Mouse (Mus musculus) midbrain, embryonic 15.5 days (tissue): ENCODE results near the gene Kcnh3. TPM values are rescaled to one million over a fixed set of nuclear protein-coding genes. Genes with fewer than 3 reads are reported as not detected.
"Not testable (repeated sequence)": the region's sequence is repeated elsewhere in the genome, so short reads cannot be mapped to it uniquely, and the experiment has no call there.

Experiments
- ATAC-seq: fragments of 200-750 bp; cut with Nextera tagmentation; replicated peaks from 2 replicates; pipeline ENCODE4 v1.8.0; 2017; ENCODE audit warnings: moderate TSS enrichment
- H3K27ac ChIP-seq: fragments of 300-500 bp; sonication (generic); 2 replicates; pipeline ENCODE4 v1.5.1; 2015; ENCODE audit warnings: mild to moderate bottlenecking, inconsistent platforms
- H3K27me3 ChIP-seq: fragments of 300-500 bp; sonication (generic); replicated peaks from 2 replicates; pipeline ENCODE4 v1.6.1; 2015; ENCODE audit warnings: inconsistent platforms
- H3K36me3 ChIP-seq: fragments of 300-500 bp; sonication (generic); replicated peaks from 2 replicates; pipeline ENCODE4 v1.6.1; 2015; ENCODE audit warnings: inconsistent platforms
- H3K4me1 ChIP-seq: fragments of 300-500 bp; sonication (generic); 2 replicates; pipeline ENCODE4 v1.6.1; 2015; ENCODE audit warnings: inconsistent platforms
- H3K4me2 ChIP-seq: fragments of 300-500 bp; sonication (generic); 2 replicates; pipeline ENCODE4 v1.6.1; 2015; ENCODE audit warnings: inconsistent platforms, mild to moderate bottlenecking, moderate library complexity
- H3K4me3 ChIP-seq: fragments of 300-500 bp; sonication (generic); 2 replicates; pipeline ENCODE4 v1.5.1; 2015; ENCODE audit warnings: mild to moderate bottlenecking, inconsistent platforms
- H3K9ac ChIP-seq: fragments of 300-500 bp; sonication (generic); 2 replicates; pipeline ENCODE4 v1.6.1; 2015; ENCODE audit warnings: mild to moderate bottlenecking, inconsistent platforms
- H3K9me3 ChIP-seq: fragments of 300-500 bp; sonication (generic); 2 replicates; pipeline ENCODE4 v1.6.1; 2016; ENCODE audit warnings: inconsistent platforms
- WGBS: fragments of 180-500 bp; shearing (Covaris S2); methylation state at CpG from one replicate; pipeline ENCODE4 v1.1.7; 2015; ENCODE audit warnings: mixed read lengths; 5-methylcytosine and 5-hydroxymethylcytosine counted together
- polyA plus RNA-seq: library from polyadenylated mRNA; unstranded; fragments of >200 nt; fragmentation: Nextera tagmentation; extraction: Ambion mirVana; gene quantifications from 2 replicates; pipeline ENCODE4 v1.2.1, GENCODE M21; 2015

Gene Kcnh3
- polyA plus RNA-seq, 1 experiment from 2014 or later, result 0.25 TPM

GRCm38 (mm10) chr15:99248972-99249371 lies 24.3 kb downstream of the Kcnh3 start:
- 83% methylated on average over 9 of the region's 9 CpGs for WGBS
- H3K9ac ChIP-seq, result no peak overlapping the region
- H3K9me3 ChIP-seq, result no peaks in the 10 kb centered on the region
- no peaks in the 10 kb centered on the region for H3K27me3 ChIP-seq
- ATAC-seq, result no peak
- H3K36me3 ChIP-seq, result peaks cover 33% of the 10 kb centered on the region
- H3K4me2 ChIP-seq, result no peak overlapping the region
- H3K27ac ChIP-seq, result no peak overlapping the region
- peaks cover 25% of the 10 kb centered on the region for H3K4me1 ChIP-seq
- H3K4me3 ChIP-seq, result no peak overlapping the region

GRCm38 (mm10) chr15:99249938-99250337 lies 25.3 kb downstream of the Kcnh3 start:
- H3K36me3 ChIP-seq, result peaks cover 25% of the 10 kb centered on the region
- H3K4me2 ChIP-seq, result no peak overlapping the region
- H3K9me3 ChIP-seq, result no peaks in the 10 kb centered on the region
- no peak overlapping the region for H3K27ac ChIP-seq
- H3K4me3 ChIP-seq, result no peak overlapping the region
- H3K4me1 ChIP-seq, result peaks cover 25% of the 10 kb centered on the region
- no peaks in the 10 kb centered on the region for H3K27me3 ChIP-seq
- H3K9ac ChIP-seq, result no peak overlapping the region
- WGBS, result 92% methylated on average over 11 of the region's 11 CpGs
- ATAC-seq, result no peak

- not testable (repeated sequence) for H3K27me3 ChIP-seq, H3K9me3 ChIP-seq
- H3K36me3 ChIP-seq, result peaks cover 20% of the 10 kb centered on the region
- peak overlapping the region; percentile 79 for H3K4me2 ChIP-seq
- H3K4me3 ChIP-seq, result peak overlapping the region; percentile 59
- peak; percentile 43 for ATAC-seq
- H3K9ac ChIP-seq, result peak overlapping the region; percentile 56
- WGBS, result 1% methylated on average over 14 of the region's 15 CpGs
- peaks cover 25% of the 10 kb centered on the region for H3K4me1 ChIP-seq
- H3K27ac ChIP-seq, result 0 out of 2 replicates have a peak overlapping the region, but pooled peaks have one; percentile 93
Observed at GRCm38 (mm10) chr15:99251111-99251510, 26.4 kb downstream of the Kcnh3 start.

GRCm38 (mm10) chr15:99251626-99252380 lies 27.1 kb downstream of the Kcnh3 start, which contains the start of gene Mcrs1:
Gene Mcrs1 (minus strand): TSS chr15:99251961.
- Histone ChIP-seq H3K4me2 (peak within 1 kb of the TSS; percentile 79), H3K4me1 (peaks cover 25% of the 10 kb centered on the region), H3K27ac (peak within 1 kb of the TSS; percentile 93), H3K9ac (peak within 1 kb of the TSS; percentile 65), H3K9me3 (no peaks in the 10 kb centered on the region), H3K36me3 (peaks cover 13% of the 10 kb centered on the region), H3K27me3 (no peaks in the 10 kb centered on the region), H3K4me3 (peak within 1 kb of the TSS; percentile 59)
- WGBS, result under 1% methylated on average over 52 of the region's 52 CpGs
- peak; percentile 94 for ATAC-seq

GRCm38 (mm10) chr15:99252381-99253174 lies 27.9 kb downstream of the Kcnh3 start:
- H3K27ac ChIP-seq, result peak overlapping the region; percentile 93
- no peaks in the 10 kb centered on the region for H3K9me3 ChIP-seq
- peak overlapping the region; percentile 59 for H3K4me3 ChIP-seq
- ATAC-seq, result peak; percentile 64
- H3K27me3 ChIP-seq, result 0 out of 2 replicates have a peak, but pooled peaks cover under 1% of the 10 kb centered on the region
- H3K4me2 ChIP-seq, result peak overlapping the region; percentile 79
- peaks cover 25% of the 10 kb centered on the region for H3K4me1 ChIP-seq
- WGBS, result 4% methylated on average over 22 of the region's 22 CpGs
- H3K36me3 ChIP-seq, result 0 out of 2 replicates have a peak, but pooled peaks cover 5% of the 10 kb centered on the region
- peak overlapping the region; percentile 65 for H3K9ac ChIP-seq

- WGBS, result 50% methylated on average over 2 of the region's 2 CpGs
- peak overlapping the region; percentile 59; the same call in 1 of the 2 replicates for H3K4me3 ChIP-seq
- not testable (repeated sequence) for H3K27ac ChIP-seq
Observed at GRCm38 (mm10) chr15:99253175-99253479, 28.5 kb downstream of the Kcnh3 start.

GRCm38 (mm10) chr15:99253772-99254171 lies 29.1 kb downstream of the Kcnh3 start:
- Histone ChIP-seq H3K9ac (no peak overlapping the region), H3K27me3 (0 out of 2 replicates have a peak, but pooled peaks cover 2% of the 10 kb centered on the region), H3K36me3 (no peaks in the 10 kb centered on the region), H3K4me2 (no peak overlapping the region), H3K4me1 (peaks cover 25% of the 10 kb centered on the region), H3K9me3 (no peaks in the 10 kb centered on the region), H3K4me3 (no peak overlapping the region), H3K27ac (no peak overlapping the region)
- WGBS, result 95% methylated on average over 6 of the region's 6 CpGs
- ATAC-seq, result no peak

More at GRCm38 (mm10) chr15:99253175-99253479, 28.5 kb downstream of the Kcnh3 start:
- not testable (repeated sequence) for ATAC-seq, H3K9ac ChIP-seq, H3K9me3 ChIP-seq, H3K36me3 ChIP-seq, H3K27me3 ChIP-seq
- H3K4me1 ChIP-seq, result peaks cover 25% of the 10 kb centered on the region
- H3K4me2 ChIP-seq, result peak overlapping the region; percentile 79

- no peak overlapping the region for H3K4me2 ChIP-seq
- no peak overlapping the region for H3K9ac ChIP-seq
- 90% methylated on average over 2 of the region's 2 CpGs for WGBS
- H3K4me3 ChIP-seq, result no peak overlapping the region
- no peaks in the 10 kb centered on the region for H3K9me3 ChIP-seq
- ATAC-seq, result no peak
- H3K36me3 ChIP-seq, result no peaks in the 10 kb centered on the region
- 0 out of 2 replicates have a peak, but pooled peaks cover 2% of the 10 kb centered on the region for H3K27me3 ChIP-seq
- H3K27ac ChIP-seq, result no peak overlapping the region
- H3K4me1 ChIP-seq, result peaks cover 29% of the 10 kb centered on the region
Observed at GRCm38 (mm10) chr15:99254477-99255005, 29.9 kb downstream of the Kcnh3 start.

- Histone ChIP-seq H3K4me3 (no peak overlapping the region), H3K9ac (no peak overlapping the region), H3K27me3 (0 out of 2 replicates have a peak, but pooled peaks cover 2% of the 10 kb centered on the region), H3K27ac (no peak overlapping the region), H3K36me3 (no peaks in the 10 kb centered on the region), H3K4me1 (peaks cover 30% of the 10 kb centered on the region), H3K4me2 (no peak overlapping the region), H3K9me3 (no peaks in the 10 kb centered on the region)
- 90% methylated on average over 6 of the region's 6 CpGs for WGBS
- ATAC-seq, result no peak
Observed at GRCm38 (mm10) chr15:99255241-99255749, 30.6 kb downstream of the Kcnh3 start.

- Histone ChIP-seq H3K27me3 (0 out of 2 replicates have a peak, but pooled peaks cover 2% of the 10 kb centered on the region), H3K9me3 (no peaks in the 10 kb centered on the region), H3K4me1 (peaks cover 10% of the 10 kb centered on the region), H3K36me3 (no peaks in the 10 kb centered on the region), H3K4me3 (peak overlapping the region; percentile 20), H3K27ac (0 out of 2 replicates have a peak overlapping the region, but pooled peaks have one; percentile 29), H3K4me2 (peak overlapping the region; percentile 46), H3K9ac (no peak overlapping the region)
- 64% methylated on average over 8 of the region's 8 CpGs for WGBS
- ATAC-seq, result 0 out of 2 replicates have a peak, but pooled peaks have one; percentile 20
Observed at GRCm38 (mm10) chr15:99259167-99259729, 34.6 kb downstream of the Kcnh3 start.

GRCm38 (mm10) chr15:99259730-99260252 lies 35.1 kb downstream of the Kcnh3 start:
- Histone ChIP-seq H3K27ac (peak overlapping the region; percentile 56; the same call in 1 of the 2 replicates), H3K36me3 (no peaks in the 10 kb centered on the region), H3K4me2 (peak overlapping the region; percentile 46), H3K4me3 (peak overlapping the region; percentile 20), H3K9ac (no peak overlapping the region), H3K27me3 (0 out of 2 replicates have a peak, but pooled peaks cover 2% of the 10 kb centered on the region), H3K9me3 (no peaks in the 10 kb centered on the region), H3K4me1 (peaks cover 10% of the 10 kb centered on the region)
- 0 out of 2 replicates have a peak, but pooled peaks have one; percentile 37 for ATAC-seq
- under 1% methylated on average over 8 of the region's 10 CpGs for WGBS
